Mouse (Mus musculus): ENCODE measurements at regions not wholly inside any gene's neighbourhood (a gene's known extent, or its start where the extent isn't known, plus 50 kb on each side); places are given as distances from the start of the nearest gene placed in this dataset.

- Histone ChIP-seq H3K27me3 (ENCODE audit: insufficient read depth, low read length) (no peaks in the 10 kb centered on the region), H3K4me1 (ENCODE audit: insufficient read depth) (no peaks in the 10 kb centered on the region), H3K9ac (replicated peaks) (no peak overlapping the region), H3K4me2 (ENCODE audit: low read depth, low read length) (no peak overlapping the region), H3K4me3 (ENCODE audit: low read depth, low read length) (no peak overlapping the region), H3K27ac (ENCODE audit: low read depth) (no peak overlapping the region), H3K36me3 (replicated peaks; ENCODE audit: insufficient read depth, low read length) (no peaks in the 10 kb centered on the region), H3K9me3 (ENCODE audit: low read length) (no peaks in the 10 kb centered on the region)
- ATAC-seq (no peak), DNase-seq (no peak)
- no peak for TF ChIP-seq EP300 (IDR thresholded peaks at IDR 0.05; ENCODE audit: low read depth)
- no peak for TF ChIP-seq CTCF (IDR thresholded peaks at IDR 0.05; ENCODE audit: low read depth)
Measured at GRCm38 (mm10) chr13:71179083-71179482, 337.5 kb upstream of the Adamts16 start.

- Histone ChIP-seq H3K36me3 (replicated peaks; ENCODE audit: insufficient read depth, low read length) (no peaks in the 10 kb centered on the region), H3K27ac (ENCODE audit: low read depth) (no peak overlapping the region), H3K9me3 (ENCODE audit: low read length) (no peaks in the 10 kb centered on the region), H3K4me3 (ENCODE audit: low read depth, low read length) (no peak overlapping the region), H3K9ac (replicated peaks) (no peak overlapping the region), H3K4me1 (ENCODE audit: insufficient read depth) (no peaks in the 10 kb centered on the region), H3K4me2 (ENCODE audit: low read depth, low read length) (no peak overlapping the region), H3K27me3 (ENCODE audit: insufficient read depth, low read length) (no peaks in the 10 kb centered on the region)
- TF ChIP-seq EP300 (IDR thresholded peaks at IDR 0.05; ENCODE audit: low read depth) (no peak), CTCF (IDR thresholded peaks at IDR 0.05; ENCODE audit: low read depth) (no peak)
- DNase-seq: no peak
- no peak for ATAC-seq
Measured at GRCm38 (mm10) chr13:71174335-71174734, 332.7 kb upstream of the Adamts16 start.

GRCm38 (mm10) chr13:71166226-71166625, 324.6 kb upstream of the Adamts16 start:
- ATAC-seq (no peak), DNase-seq (no peak)
- no peak overlapping the region for H3K27ac ChIP-seq (ENCODE audit: low read depth)
- no peak overlapping the region for H3K4me3 ChIP-seq (ENCODE audit: low read depth, low read length)
- no peaks in the 10 kb centered on the region for H3K27me3 ChIP-seq (ENCODE audit: insufficient read depth, low read length)
- no peaks in the 10 kb centered on the region for H3K36me3 ChIP-seq (replicated peaks; ENCODE audit: insufficient read depth, low read length)
- 73% methylated on average over 3 of the region's 3 CpGs for WGBS (ENCODE audit: insufficient replicate concordance)
- H3K9me3 ChIP-seq (ENCODE audit: low read length): no peaks in the 10 kb centered on the region
- H3K4me2 ChIP-seq (ENCODE audit: low read depth, low read length): no peak overlapping the region
- H3K9ac ChIP-seq (replicated peaks): no peak overlapping the region
- TF ChIP-seq CTCF (IDR thresholded peaks at IDR 0.05; ENCODE audit: low read depth): no peak
- no peak for TF ChIP-seq EP300 (IDR thresholded peaks at IDR 0.05; ENCODE audit: low read depth)
- H3K4me1 ChIP-seq (ENCODE audit: insufficient read depth): no peaks in the 10 kb centered on the region

GRCm38 (mm10) chr13:71165096-71165920, 323.7 kb upstream of the Adamts16 start:
- TF ChIP-seq CTCF (IDR thresholded peaks at IDR 0.05; ENCODE audit: low read depth) (no peak), EP300 (IDR thresholded peaks at IDR 0.05; ENCODE audit: low read depth) (no peak)
- ATAC-seq (no peak), DNase-seq (no peak)
- whole genome bisulfite sequencing (ENCODE audit: insufficient replicate concordance): 77% methylated on average over 20 of the region's 20 CpGs
- no peaks in the 10 kb centered on the region for H3K4me1 ChIP-seq (ENCODE audit: insufficient read depth)
- H3K36me3 ChIP-seq (replicated peaks; ENCODE audit: insufficient read depth, low read length): no peaks in the 10 kb centered on the region
- no peaks in the 10 kb centered on the region for H3K9me3 ChIP-seq (ENCODE audit: low read length)
- no peak overlapping the region for H3K4me3 ChIP-seq (ENCODE audit: low read depth, low read length)
- H3K27me3 ChIP-seq (ENCODE audit: insufficient read depth, low read length): no peaks in the 10 kb centered on the region
- no peak overlapping the region for H3K27ac ChIP-seq (ENCODE audit: low read depth)
- no peak overlapping the region for H3K4me2 ChIP-seq (ENCODE audit: low read depth, low read length)
- no peak overlapping the region for H3K9ac ChIP-seq (replicated peaks)

- Histone ChIP-seq H3K36me3 (replicated peaks; ENCODE audit: insufficient read depth, low read length) (no peaks in the 10 kb centered on the region), H3K4me2 (ENCODE audit: low read depth, low read length) (no peak overlapping the region)
Measured at GRCm38 (mm10) chr13:71164012-71164411, 322.4 kb upstream of the Adamts16 start.

GRCm38 (mm10) chr13:71162952-71163351, 321.3 kb upstream of the Adamts16 start:
- no peak for DNase-seq
- Histone ChIP-seq H3K27me3 (ENCODE audit: insufficient read depth, low read length) (no peaks in the 10 kb centered on the region), H3K9me3 (ENCODE audit: low read length) (no peaks in the 10 kb centered on the region), H3K4me1 (ENCODE audit: insufficient read depth) (no peaks in the 10 kb centered on the region), H3K36me3 (replicated peaks; ENCODE audit: insufficient read depth, low read length) (no peaks in the 10 kb centered on the region), H3K9ac (replicated peaks) (no peak overlapping the region), H3K27ac (ENCODE audit: low read depth) (no peak overlapping the region), H3K4me2 (ENCODE audit: low read depth, low read length) (no peak overlapping the region), H3K4me3 (ENCODE audit: low read depth, low read length) (no peak overlapping the region)
- TF ChIP-seq EP300 (IDR thresholded peaks at IDR 0.05; ENCODE audit: low read depth): no peak
- TF ChIP-seq CTCF (IDR thresholded peaks at IDR 0.05; ENCODE audit: low read depth): no peak
- 80% methylated on average over 2 of the region's 2 CpGs for WGBS (ENCODE audit: insufficient replicate concordance)
- ATAC-seq: no peak

More at GRCm38 (mm10) chr13:71164012-71164411, 322.4 kb upstream of the Adamts16 start:
- DNase-seq (no peak), ATAC-seq (no peak)
- Histone ChIP-seq H3K27me3 (ENCODE audit: insufficient read depth, low read length) (no peaks in the 10 kb centered on the region), H3K9ac (replicated peaks) (no peak overlapping the region), H3K4me3 (ENCODE audit: low read depth, low read length) (no peak overlapping the region), H3K4me1 (ENCODE audit: insufficient read depth) (no peaks in the 10 kb centered on the region), H3K9me3 (ENCODE audit: low read length) (no peaks in the 10 kb centered on the region), H3K27ac (ENCODE audit: low read depth) (no peak overlapping the region)
- 72% methylated on average over 2 of the region's 2 CpGs for WGBS (ENCODE audit: insufficient replicate concordance)
- TF ChIP-seq CTCF (IDR thresholded peaks at IDR 0.05; ENCODE audit: low read depth): no peak
- TF ChIP-seq EP300 (IDR thresholded peaks at IDR 0.05; ENCODE audit: low read depth): no peak

Data from liver, postnatal 0 days (tissue).